Mouse (Mus musculus): ENCODE data around the gene Dll1. TPM values are rescaled to one million over a fixed set of nuclear protein-coding genes. Genes with fewer than 3 reads are reported as not detected.
A peak's percentile ranks its signal among the peaks of the same experiment; 100 is the strongest.

The Dll1 gene
- polyA plus RNA-seq, 1 experiment from 2014 or later, result 20.0 TPM

GRCm38 (mm10) chr17:15327106-15327505 is 49.6 kb downstream of the Dll1 start:
- H3K27ac ChIP-seq (ENCODE audit: low read depth), result no peak overlapping the region
- 82% methylated on average over 5 of the region's 5 CpGs for WGBS
- ATAC-seq (replicated peaks; ENCODE audit: low FRiP score, low TSS enrichment, low read depth), result no peak

GRCm38 (mm10) chr17:15325976-15326842 is 50.5 kb downstream of the Dll1 start:
- ATAC-seq (replicated peaks; ENCODE audit: low FRiP score, low TSS enrichment, low read depth) (0 out of 2 replicates have a peak, but pooled peaks have one; percentile 54), DNase-seq (ENCODE audit: low spot score) (no peak)
- Histone ChIP-seq H3K4me2 (ENCODE audit: low read length) (no peak overlapping the region), H3K36me3 (ENCODE audit: control insufficient read depth, insufficient read depth, low read length) (no peaks in the 10 kb centered on the region), H3K9me3 (ENCODE audit: control insufficient read depth, low read length) (no peaks in the 10 kb centered on the region), H3K27ac (ENCODE audit: low read depth) (no peak overlapping the region), H3K4me3 (ENCODE audit: low read depth, low read length) (no peak overlapping the region), H3K9ac (ENCODE audit: low read length) (no peak overlapping the region), H3K27me3 (replicated peaks; ENCODE audit: control insufficient read depth, insufficient read depth, low read length) (no peaks in the 10 kb centered on the region), H3K4me1 (replicated peaks; ENCODE audit: control insufficient read depth, insufficient read depth, low read length) (peaks cover 15% of the 10 kb centered on the region)
- WGBS, result 69% methylated on average over 10 of the region's 10 CpGs

More at GRCm38 (mm10) chr17:15327106-15327505, 49.6 kb downstream of the Dll1 start:
- DNase-seq (ENCODE audit: low spot score), result no peak
- Histone ChIP-seq H3K9ac (ENCODE audit: low read length) (no peak overlapping the region), H3K4me3 (ENCODE audit: low read depth, low read length) (no peak overlapping the region), H3K27me3 (replicated peaks; ENCODE audit: control insufficient read depth, insufficient read depth, low read length) (no peaks in the 10 kb centered on the region), H3K4me2 (ENCODE audit: low read length) (no peak overlapping the region), H3K4me1 (replicated peaks; ENCODE audit: control insufficient read depth, insufficient read depth, low read length) (peaks cover 14% of the 10 kb centered on the region), H3K9me3 (ENCODE audit: control insufficient read depth, low read length) (no peaks in the 10 kb centered on the region), H3K36me3 (ENCODE audit: control insufficient read depth, insufficient read depth, low read length) (no peaks in the 10 kb centered on the region)

DNA sequence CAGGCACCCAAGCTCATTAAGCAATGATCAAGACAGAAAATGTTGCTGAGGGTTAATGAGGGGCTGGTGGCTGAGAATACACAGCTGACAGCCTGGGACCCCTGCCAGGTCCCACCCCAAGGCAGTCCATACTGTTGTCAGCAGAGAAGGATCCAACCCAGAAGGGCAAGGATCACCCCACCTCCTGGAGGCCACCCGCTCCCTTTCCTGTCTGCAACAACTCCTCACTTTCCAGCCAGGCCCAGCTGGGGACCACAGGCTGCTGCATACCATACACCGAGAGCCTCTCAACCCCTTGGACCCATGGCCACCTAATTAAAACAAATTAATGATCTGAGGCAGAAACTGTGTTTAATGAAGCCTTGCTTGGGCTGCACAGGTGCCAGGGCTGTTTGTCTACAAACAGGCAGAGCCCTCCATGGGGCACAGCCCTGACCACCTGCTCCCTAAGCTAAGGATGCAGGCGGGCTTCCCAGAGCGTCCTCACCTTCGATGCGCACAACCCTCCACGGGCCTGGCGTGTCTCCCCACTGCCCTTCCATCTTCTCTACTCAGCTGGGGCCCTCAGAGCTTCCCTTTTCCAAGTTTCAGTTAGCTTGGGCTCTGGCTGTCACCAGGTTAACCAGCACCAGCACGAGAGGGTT is 53.4 kb downstream of the Dll1 start:
- H3K27ac ChIP-seq (ENCODE audit: low read depth), result no peak overlapping the region
- H3K36me3 ChIP-seq (ENCODE audit: control insufficient read depth, insufficient read depth, low read length), result no peaks in the 10 kb centered on the region
- DNase-seq (ENCODE audit: low spot score), result peak; percentile 61
- H3K27me3 ChIP-seq (replicated peaks; ENCODE audit: control insufficient read depth, insufficient read depth, low read length), result no peaks in the 10 kb centered on the region
- H3K4me1 ChIP-seq (replicated peaks; ENCODE audit: control insufficient read depth, insufficient read depth, low read length), result peaks cover 15% of the 10 kb centered on the region
- ATAC-seq (replicated peaks; ENCODE audit: low FRiP score, low TSS enrichment, low read depth), result no peak; the same call in 1 of the 2 replicates
- H3K9me3 ChIP-seq (ENCODE audit: control insufficient read depth, low read length), result no peaks in the 10 kb centered on the region
- no peak overlapping the region for H3K9ac ChIP-seq (ENCODE audit: low read length)
- WGBS, result 67% methylated on average over 9 of the region's 9 CpGs
- H3K4me3 ChIP-seq (ENCODE audit: low read depth, low read length), result no peak overlapping the region
- no peak overlapping the region for H3K4me2 ChIP-seq (ENCODE audit: low read length)

Other genes starting within 250 kb of the Dll1 start
- 29.6 and 31.1 TPM in 2 replicates for gene Fam120b, start 19.3 kb upstream of the Dll1 start, polyA plus RNA-seq (2014; fragmentation: Nextera tagmentation; extraction: Ambion mirVana)
- 265 and 270 TPM in 2 replicates for gene Psmb1, start 122.9 kb upstream of the Dll1 start, polyA plus RNA-seq (2014; fragmentation: Nextera tagmentation; extraction: Ambion mirVana)
- 52.4 and 56.8 TPM in 2 replicates for gene Tbp, start 123.0 kb upstream of the Dll1 start, polyA plus RNA-seq (2014; fragmentation: Nextera tagmentation; extraction: Ambion mirVana)
- 42.9 and 48.6 TPM in 2 replicates for gene Pdcd2, start 150.4 kb upstream of the Dll1 start, polyA plus RNA-seq (2014; fragmentation: Nextera tagmentation; extraction: Ambion mirVana)
- gene Prdm9, start 187.5 kb upstream of the Dll1 start, polyA plus RNA-seq (2014; fragmentation: Nextera tagmentation; extraction: Ambion mirVana), result 0.38 and 1.1 TPM in 2 replicates